9 mouse cellular contexts compared by ENCODE assay signal in the genomic region with DNA sequence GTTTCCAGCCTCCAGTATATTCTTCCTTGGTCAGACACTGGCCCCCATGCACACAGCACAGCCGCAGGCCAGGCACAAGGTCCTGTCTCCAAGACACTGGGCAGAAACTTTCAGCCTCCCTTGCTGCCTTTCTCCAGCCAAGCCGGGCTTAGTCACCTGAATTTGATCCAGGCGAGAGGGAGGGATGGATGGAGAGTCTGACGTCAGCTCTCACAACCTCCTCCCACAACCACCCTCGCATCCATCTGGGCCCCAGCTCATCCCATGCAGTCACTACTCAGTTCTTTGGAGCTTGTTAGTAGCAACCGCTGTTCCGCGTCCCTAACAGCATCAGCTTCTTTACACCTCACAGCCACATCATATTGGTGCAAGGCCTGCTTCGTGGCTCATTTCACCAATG. TPM values are rescaled to one million over a fixed set of nuclear protein-coding genes. Genes with fewer than 3 reads are reported as not detected.
A peak's percentile ranks its signal among the peaks of the same experiment; 100 is the strongest.
DNase-seq lines count a peak whose midpoint lies in the region; ATAC-seq and TF ChIP-seq lines count a peak whose summit lies in the region.
"Had no signal": no experiment of that assay in that cellular context is flagged by ENCODE, and none has a peak within 500 bp of the region (broad histone marks: within the 10 kb centered on the region; RNA-seq: fewer than 3 reads in every experiment).

No protein-coding gene starts in this region.

- ATAC-seq in limb, embryonic 14.5 days (ENCODE audit: low FRiP score, low read depth), result no peak
- no peak for ATAC-seq in kidney, embryonic 15.5 days (replicated peaks; ENCODE audit: low FRiP score)

- no peak overlapping the region for H3K27ac ChIP-seq in heart, embryonic 10.5 days
- no peak overlapping the region for H3K27ac ChIP-seq in limb, embryonic 14.5 days (replicated peaks; ENCODE audit: low read depth, low read length)
- H3K27ac ChIP-seq in kidney, embryonic 15.5 days, result no peak overlapping the region
- H3K27ac ChIP-seq: liver, embryonic 13.5 days had no signal

- no peak overlapping the region for H3K9ac ChIP-seq in limb, embryonic 14.5 days (ENCODE audit: low read depth, low read length, severe bottlenecking)
- H3K9ac ChIP-seq in kidney, embryonic 15.5 days, result no peak overlapping the region
- H3K9ac ChIP-seq: liver, embryonic 13.5 days had no signal

- peak; percentile 98 for DNase-seq in heart, adult 11 months
- no peak for DNase-seq in heart, embryonic 10.5 days (ENCODE audit: low spot score)
- peak; percentile 66 for DNase-seq in cerebellum, adult 11 months
- DNase-seq in gastrocnemius, postnatal 25 days, result peak; percentile 84
- peak; percentile 69 for DNase-seq in limb, embryonic 14.5 days (ENCODE audit: low spot score)
- DNase-seq in embryo, embryonic 9.5 days (ENCODE audit: extremely low spot score), result no peak
- DNase-seq in spleen, adult 12 weeks (ENCODE audit: low spot score), result no peak
- DNase-seq: liver, embryonic 13.5 days had no signal

- TF ChIP-seq POLR2A in limb, embryonic 14.5 days (IDR thresholded peaks at IDR 0.05; ENCODE audit: borderline replicate concordance, extremely low read depth, insufficient read depth, insufficient read length), result no peak

- H3K36me3 ChIP-seq in heart, embryonic 10.5 days, result no peaks in the 10 kb centered on the region
- H3K36me3 ChIP-seq in limb, embryonic 14.5 days (ENCODE audit: control insufficient read depth, insufficient read depth, low read length), result no peaks in the 10 kb centered on the region
- H3K36me3 ChIP-seq in kidney, embryonic 15.5 days, result no peaks in the 10 kb centered on the region
- H3K36me3 ChIP-seq: liver, embryonic 13.5 days had no signal

- 53% methylated on average over 9 of the region's 9 CpGs for WGBS in heart, embryonic 10.5 days
- 51% methylated on average over 9 of the region's 9 CpGs for WGBS in limb, embryonic 14.5 days
- WGBS in kidney, embryonic 15.5 days, result 50% methylated on average over 9 of the region's 9 CpGs

- no peaks in the 10 kb centered on the region for H3K9me3 ChIP-seq in heart, embryonic 10.5 days
- no peaks in the 10 kb centered on the region for H3K9me3 ChIP-seq in limb, embryonic 14.5 days (ENCODE audit: control insufficient read depth, low read length)
- H3K9me3 ChIP-seq in kidney, embryonic 15.5 days (replicated peaks), result no peaks in the 10 kb centered on the region
- H3K9me3 ChIP-seq: liver, embryonic 13.5 days had no signal

- no peak overlapping the region for H3K4me3 ChIP-seq in heart, embryonic 10.5 days
- no peak overlapping the region for H3K4me3 ChIP-seq in limb, embryonic 14.5 days (replicated peaks; ENCODE audit: low read length)
- H3K4me3 ChIP-seq in kidney, embryonic 15.5 days (replicated peaks), result no peak overlapping the region
- H3K4me3 ChIP-seq: liver, embryonic 13.5 days had no signal

- H3K27me3 ChIP-seq in heart, embryonic 10.5 days (ENCODE audit: insufficient read depth, poor library complexity, severe bottlenecking), result peaks cover 46% of the 10 kb centered on the region
- H3K27me3 ChIP-seq in limb, embryonic 14.5 days (ENCODE audit: control insufficient read depth, insufficient read depth, low read length), result peaks cover 18% of the 10 kb centered on the region
- peaks cover 32% of the 10 kb centered on the region for H3K27me3 ChIP-seq in kidney, embryonic 15.5 days

- no peak overlapping the region for H3K4me2 ChIP-seq in limb, embryonic 14.5 days (replicated peaks; ENCODE audit: low read depth, low read length, severe bottlenecking)
- no peak overlapping the region for H3K4me2 ChIP-seq in kidney, embryonic 15.5 days
- H3K4me2 ChIP-seq: liver, embryonic 13.5 days had no signal

- peaks cover 63% of the 10 kb centered on the region for H3K4me1 ChIP-seq in heart, embryonic 10.5 days
- peaks cover 19% of the 10 kb centered on the region for H3K4me1 ChIP-seq in limb, embryonic 14.5 days (ENCODE audit: control insufficient read depth, insufficient read depth, low read length)
- H3K4me1 ChIP-seq in kidney, embryonic 15.5 days, result peaks cover 37% of the 10 kb centered on the region

RNA-seq across cellular contexts. Expression of gene Camkk1, which starts 4.3 kb away (rescaled TPM):
- polyA plus RNA-seq in heart, embryonic 10.5 days (2016; fragmentation: Nextera tagmentation; extraction: Ambion mirVana), result 2.2 and 3.4 TPM in 2 replicates
- total RNA-seq in gastrocnemius, postnatal 25 days (2021), result 1 to 10 TPM in 1 of 2 experiments, under 1 TPM in 1; 1.00 to 1.2 TPM
- polyA plus RNA-seq in limb, embryonic 14.5 days (2012; rRNA removed), result 11.1 and 11.4 TPM in 2 replicates
- polyA plus RNA-seq in limb, embryonic 14.5 days (2014; fragmentation: Nextera tagmentation; extraction: Ambion mirVana), result 5.5 and 5.8 TPM in 2 replicates
- polyA plus RNA-seq in kidney, embryonic 15.5 days (2015; fragmentation: Nextera tagmentation; extraction: Ambion mirVana), result 6.7 and 9.2 TPM in 2 replicates

RNA-seq across cellular contexts. Expression of gene P2rx1, which starts 24.2 kb away (rescaled TPM):
- polyA plus RNA-seq in heart, embryonic 10.5 days (2016; fragmentation: Nextera tagmentation; extraction: Ambion mirVana), result 2.6 and 4.8 TPM in 2 replicates
- 1 to 10 TPM in 1 of 2 experiments, under 1 TPM in 1; 0.31 to 1.6 TPM for total RNA-seq in gastrocnemius, postnatal 25 days (2021)
- 1.8 and 2.1 TPM in 2 replicates for polyA plus RNA-seq in limb, embryonic 14.5 days (2012; rRNA removed)
- polyA plus RNA-seq in limb, embryonic 14.5 days (2014; fragmentation: Nextera tagmentation; extraction: Ambion mirVana), result 1.9 and 2.2 TPM in 2 replicates
- polyA plus RNA-seq in kidney, embryonic 15.5 days (2015; fragmentation: Nextera tagmentation; extraction: Ambion mirVana), result 1.6 and 1.7 TPM in 2 replicates

RNA-seq across cellular contexts. Expression of gene Ncbp3, which starts 24.5 kb away (rescaled TPM):
- polyA plus RNA-seq in heart, embryonic 10.5 days (2016; fragmentation: Nextera tagmentation; extraction: Ambion mirVana), result 11.2 and 11.6 TPM in 2 replicates
- 1 to 10 TPM; 2.8 to 3.1 TPM for total RNA-seq in gastrocnemius, postnatal 25 days (2021)
- polyA plus RNA-seq in limb, embryonic 14.5 days (2012; rRNA removed), result 6.3 and 7.1 TPM in 2 replicates
- 10.1 and 11.7 TPM in 2 replicates for polyA plus RNA-seq in limb, embryonic 14.5 days (2014; fragmentation: Nextera tagmentation; extraction: Ambion mirVana)
- polyA plus RNA-seq in kidney, embryonic 15.5 days (2015; fragmentation: Nextera tagmentation; extraction: Ambion mirVana), result 12.1 and 12.9 TPM in 2 replicates

Comparison
In these comparisons a context has a peak if more than half of its experiments do, and no peak if none do; other contexts are left out.
1. DNase-seq: peak in heart, adult 11 months (single experiment), cerebellum, adult 11 months (single experiment), gastrocnemius, postnatal 25 days (single experiment) and limb, embryonic 14.5 days (single experiment); none in heart, embryonic 10.5 days (single experiment), embryo, embryonic 9.5 days (single experiment) and spleen, adult 12 weeks (single experiment).